Mouse (Mus musculus): ENCODE measurements at regions not wholly inside any gene's neighbourhood (a gene's known extent, or its start where the extent isn't known, plus 50 kb on each side); places are given as distances from the start of the nearest gene placed in this dataset.

DNA sequence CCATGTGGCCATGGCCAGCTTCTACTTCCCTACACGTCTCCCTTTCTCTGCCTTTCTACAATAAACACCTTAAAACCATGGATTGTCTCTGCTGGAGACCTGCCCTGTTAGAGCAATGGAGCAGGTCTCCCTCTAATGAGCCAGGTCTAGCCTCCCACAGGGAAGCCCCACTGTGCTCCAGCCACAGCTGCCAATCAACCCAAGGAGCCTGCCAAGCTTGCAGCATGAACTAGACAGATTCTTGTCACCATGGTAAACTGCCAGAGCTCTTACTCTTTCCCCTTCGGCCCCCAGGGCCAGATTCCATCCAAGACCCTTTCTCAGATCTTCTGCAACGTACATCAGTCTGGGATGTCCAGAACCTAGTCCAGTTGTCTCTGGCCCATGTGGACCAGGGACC lies 217.1 kb upstream of the Fam241a start:
- DNase-seq (ENCODE audit: low spot score), result no peak

DNA sequence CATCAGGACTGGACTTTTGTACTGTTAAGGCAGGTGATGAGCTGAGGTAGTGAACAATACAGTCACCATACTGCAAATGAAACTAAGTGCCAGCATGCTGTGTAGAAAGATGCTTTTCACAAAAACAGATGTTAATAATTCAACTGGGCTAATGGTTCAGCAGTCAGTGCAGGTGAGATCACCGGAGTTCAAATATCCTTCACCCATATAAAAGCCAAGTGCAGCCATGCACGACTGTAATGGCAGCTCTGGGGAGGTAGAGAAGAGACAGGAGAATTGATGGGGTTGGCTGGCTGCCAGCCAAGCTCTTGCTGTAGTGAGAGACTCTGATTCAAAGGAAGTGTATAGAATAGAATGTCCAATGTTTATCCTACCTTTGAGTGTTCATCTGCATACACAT lies 214.3 kb upstream of the Fam241a start:
- no peak for DNase-seq (ENCODE audit: low spot score)

DNA sequence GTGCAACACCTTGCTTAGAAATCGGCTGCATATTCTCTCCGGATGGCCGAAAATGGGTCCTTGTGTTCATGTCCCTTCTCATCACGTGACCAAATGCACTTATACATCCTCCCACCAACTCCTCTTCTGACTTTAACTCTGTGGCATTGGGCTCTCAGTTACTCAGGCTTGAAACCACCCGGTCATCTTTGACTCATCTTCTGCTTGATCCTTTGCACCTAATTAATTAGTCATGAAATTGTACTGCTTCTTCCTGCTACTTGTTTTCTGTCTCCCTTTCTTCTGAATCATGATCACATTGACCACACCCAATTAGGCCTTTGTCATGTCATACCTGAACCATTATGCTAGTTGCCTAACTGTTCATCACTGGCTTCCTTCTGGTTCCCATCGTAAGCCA lies 208.4 kb upstream of the Fam241a start:
- no peak for DNase-seq (ENCODE audit: low spot score)

DNA sequence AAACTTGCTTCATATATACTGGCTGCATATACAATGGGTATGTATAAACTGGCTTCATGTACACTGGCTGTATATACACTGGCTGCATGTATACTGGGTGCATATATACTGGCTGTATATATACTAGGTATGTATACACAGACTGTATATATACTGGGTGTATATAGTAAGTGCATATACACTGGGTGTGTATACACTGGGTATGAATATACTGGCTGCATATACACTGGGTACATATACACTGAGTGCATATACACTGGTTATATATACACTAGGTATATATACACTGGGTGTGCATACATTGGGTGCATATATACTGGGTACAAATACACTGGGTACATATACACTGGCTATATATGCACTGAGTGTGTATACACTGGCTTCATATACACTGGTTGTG lies 196.9 kb upstream of the Fam241a start:
- no peak for DNase-seq (ENCODE audit: low spot score)

DNA sequence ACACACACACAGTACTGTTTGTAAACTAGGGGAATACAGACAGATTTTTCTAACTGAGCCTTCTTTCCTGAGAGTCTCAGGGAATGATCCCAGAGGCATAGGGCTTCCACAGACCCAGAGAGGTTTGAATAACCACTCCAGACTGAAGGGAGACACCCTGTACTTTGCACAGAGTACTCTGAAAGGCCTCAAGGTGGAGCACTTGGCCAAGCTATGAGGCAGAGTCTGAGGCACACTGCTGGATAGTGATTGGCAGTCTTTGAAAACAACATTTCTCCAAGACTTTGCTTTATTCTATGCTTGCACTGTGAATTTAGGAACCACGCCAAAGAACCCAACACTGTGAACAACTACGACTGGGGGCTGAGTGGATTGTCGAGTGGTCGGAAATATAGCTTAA lies 192.1 kb upstream of the Fam241a start:
- DNase-seq (ENCODE audit: low spot score), result no peak

DNA sequence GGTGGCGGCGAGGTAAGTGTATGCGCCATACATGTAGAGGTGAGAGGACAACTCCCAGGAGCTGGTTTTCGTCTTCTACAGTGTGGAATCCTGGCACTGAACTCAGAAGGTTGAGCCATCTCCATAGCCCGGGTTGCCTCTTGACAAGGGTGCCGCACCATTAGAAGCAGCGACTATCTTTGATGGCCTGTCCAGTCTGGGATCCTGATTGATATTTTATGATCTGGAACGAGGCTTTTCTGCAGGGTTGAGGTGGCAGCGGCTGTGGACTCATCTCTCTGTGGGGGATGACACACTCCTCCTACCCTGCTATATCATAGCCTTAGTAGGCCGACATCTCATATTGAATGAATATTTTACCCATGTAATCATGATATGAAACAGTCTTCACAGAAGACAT lies 191.0 kb upstream of the Fam241a start:
- no peak for DNase-seq (ENCODE audit: low spot score)

DNA sequence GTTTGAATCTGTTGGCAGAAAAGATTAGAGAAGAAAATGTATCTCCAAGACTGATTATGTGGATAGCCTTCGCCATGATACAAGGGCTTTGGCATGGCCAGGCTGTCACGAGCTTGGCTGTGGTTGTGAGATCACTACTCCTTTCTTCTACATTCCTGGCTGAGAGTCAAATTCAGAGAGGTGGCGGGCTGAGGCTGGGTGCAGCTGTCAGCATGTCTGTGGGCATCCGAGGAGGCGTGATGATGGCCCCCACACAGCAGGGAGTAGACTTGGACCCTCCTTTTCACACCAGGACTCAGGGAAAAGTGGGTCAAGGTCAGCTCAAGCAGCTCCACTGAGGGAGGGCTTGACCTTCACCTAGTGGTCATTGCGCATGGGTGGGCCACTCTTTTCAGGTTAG lies 186.3 kb upstream of the Fam241a start:
- no peak for DNase-seq (ENCODE audit: low spot score)

DNA sequence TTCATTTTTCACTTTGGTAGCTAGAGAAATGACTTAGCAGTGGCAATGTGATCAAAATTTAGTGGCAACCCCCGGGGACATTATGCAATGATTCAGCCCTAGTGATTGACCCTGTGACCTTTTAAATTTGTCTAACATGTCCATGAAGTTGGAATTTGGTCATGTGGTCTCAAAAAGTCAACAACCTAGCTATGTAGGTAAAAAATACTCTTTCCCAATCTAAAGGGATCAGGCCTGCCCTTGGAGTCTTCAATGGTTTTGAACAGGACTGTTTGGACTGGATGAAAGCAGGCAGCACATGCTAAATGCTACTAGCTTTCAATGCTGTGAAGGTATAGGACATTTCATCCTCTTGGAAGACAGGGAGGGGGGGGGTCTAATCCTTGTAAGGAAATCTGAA lies 185.3 kb upstream of the Fam241a start:
- DNase-seq (ENCODE audit: low spot score), result no peak

DNA sequence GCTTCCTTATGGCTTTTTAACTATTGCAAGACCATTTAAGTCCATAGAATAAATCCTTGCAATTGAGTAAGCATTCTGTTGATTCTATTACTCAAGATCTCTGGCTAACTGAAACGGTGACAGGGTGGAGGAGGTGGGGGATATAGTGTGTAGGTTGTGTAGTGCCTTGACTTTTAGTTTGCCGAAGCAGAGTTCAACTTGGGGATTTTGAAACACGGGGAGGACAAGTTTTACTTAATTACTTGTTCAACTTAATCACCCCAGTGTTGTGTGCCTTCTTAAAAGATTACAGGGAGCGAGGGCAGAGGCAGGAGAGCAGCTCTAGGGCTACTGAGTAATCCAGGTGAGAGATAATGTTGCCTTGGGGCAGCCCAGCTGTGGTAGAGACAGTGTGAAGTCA lies 171.7 kb upstream of the Fam241a start:
- no peak for DNase-seq (ENCODE audit: low spot score)

DNA sequence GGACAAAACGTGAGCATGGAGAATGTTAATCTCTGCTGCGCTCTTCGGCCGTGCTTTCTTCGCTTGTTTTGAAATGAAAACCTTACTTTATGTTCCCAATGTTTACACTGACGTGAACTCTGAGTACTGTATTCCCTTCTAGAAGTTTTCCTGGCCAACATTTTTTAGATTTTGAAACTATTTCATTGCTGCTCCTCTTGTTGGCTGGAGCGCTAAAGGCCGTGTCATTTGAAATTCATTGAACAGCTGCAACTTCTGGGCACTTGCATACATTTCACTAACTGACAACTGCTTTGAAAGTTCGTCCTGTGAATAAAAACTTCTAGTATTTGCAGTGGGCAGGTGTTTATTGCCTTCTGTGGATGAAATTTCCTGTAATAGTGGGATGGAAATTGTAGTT lies 157.9 kb upstream of the Fam241a start:
- DNase-seq (ENCODE audit: low spot score), result no peak

DNA sequence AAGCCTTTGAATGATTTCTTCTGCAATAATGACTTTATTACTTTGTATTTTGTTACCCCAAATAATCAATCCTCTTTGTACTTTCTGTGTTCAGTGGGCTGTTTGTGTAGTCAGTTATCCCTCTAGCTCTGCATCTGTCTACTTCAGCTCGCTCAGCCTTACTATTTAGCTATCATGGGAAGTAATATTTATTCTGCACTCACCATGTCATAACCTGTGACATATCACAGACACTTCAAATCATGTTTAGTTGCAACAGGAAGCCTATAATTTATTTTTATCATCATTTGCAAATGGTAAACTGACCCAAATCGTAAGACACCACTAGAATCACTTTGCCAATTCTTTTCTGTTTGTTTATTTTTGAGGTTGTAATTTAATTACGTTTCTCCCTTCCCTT lies 147.6 kb upstream of the Fam241a start:
- DNase-seq (ENCODE audit: low spot score), result no peak

DNA sequence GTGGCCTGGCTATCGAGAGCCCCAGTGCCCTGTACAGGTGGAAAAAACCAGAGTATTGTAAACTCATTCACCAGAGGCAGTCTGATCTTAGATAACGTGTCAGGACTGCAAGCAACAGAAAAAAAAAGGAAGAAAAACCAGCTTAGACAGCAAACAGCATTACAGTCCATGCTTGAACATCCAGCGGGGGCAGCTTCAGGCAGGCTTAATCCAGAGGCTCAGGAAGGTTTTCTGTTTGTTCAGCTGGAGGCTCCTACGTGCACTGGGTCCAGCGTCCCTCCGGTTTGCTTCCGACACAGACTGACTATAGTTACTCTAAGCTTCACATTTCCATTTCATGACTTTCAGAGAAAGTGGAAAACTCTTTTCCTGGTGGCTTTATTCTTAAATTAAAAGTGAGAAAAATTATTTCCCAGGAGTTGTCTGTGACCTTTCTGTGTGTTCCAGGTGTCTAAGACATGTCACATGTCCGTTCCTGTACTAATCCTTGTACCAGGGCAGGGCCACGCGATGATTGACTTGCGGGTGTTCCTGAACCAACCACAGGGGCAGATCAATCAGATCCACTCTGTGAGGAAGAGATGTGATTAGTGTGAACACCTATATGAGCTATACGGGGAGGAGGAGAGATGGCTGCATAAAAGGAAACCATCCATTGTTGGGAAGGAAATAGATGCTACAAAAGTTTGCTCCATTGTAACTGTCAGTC lies 144.4 kb upstream of the Fam241a start:
- no peak for DNase-seq (ENCODE audit: low spot score)

DNA sequence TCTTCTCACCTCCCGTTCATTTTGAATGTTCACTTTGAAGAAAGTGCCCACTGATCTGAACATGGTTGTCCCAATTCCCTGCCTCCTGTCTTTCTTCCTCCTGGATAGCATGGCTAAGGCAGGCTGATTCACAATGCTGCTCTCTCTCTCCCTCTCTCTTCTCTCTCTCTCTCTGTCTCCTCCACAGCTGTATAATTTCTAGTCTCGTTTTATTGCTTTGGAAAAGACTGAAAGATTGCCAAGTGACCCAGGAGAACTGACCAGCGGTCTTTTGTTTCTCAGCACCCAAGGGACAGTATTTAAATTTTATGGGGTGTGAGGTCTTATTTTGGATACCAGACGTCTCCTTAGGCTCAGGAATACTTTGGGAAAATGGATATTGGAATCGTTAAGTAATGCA lies 143.1 kb upstream of the Fam241a start:
- no peak for DNase-seq (ENCODE audit: low spot score)

DNA sequence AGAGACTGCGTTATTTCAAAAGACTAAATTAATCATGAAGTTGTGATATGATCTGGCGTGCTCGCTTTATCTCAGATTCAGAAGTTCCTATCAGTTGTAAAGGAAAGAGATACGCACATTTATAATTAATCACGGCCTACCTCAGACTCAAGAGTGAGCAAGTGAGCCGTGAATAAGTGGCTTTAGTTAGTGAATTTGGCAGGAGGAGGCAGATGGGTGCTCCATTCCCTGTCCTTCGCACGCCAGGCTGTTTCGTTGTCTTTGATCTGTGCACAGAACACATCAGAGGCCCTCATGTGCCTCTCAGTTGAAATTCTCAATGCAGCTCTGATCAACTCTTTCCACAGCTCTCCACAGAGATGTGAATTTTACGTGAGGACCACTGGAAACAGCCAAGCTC lies 140.4 kb upstream of the Fam241a start:
- no peak for DNase-seq (ENCODE audit: low spot score)

DNA sequence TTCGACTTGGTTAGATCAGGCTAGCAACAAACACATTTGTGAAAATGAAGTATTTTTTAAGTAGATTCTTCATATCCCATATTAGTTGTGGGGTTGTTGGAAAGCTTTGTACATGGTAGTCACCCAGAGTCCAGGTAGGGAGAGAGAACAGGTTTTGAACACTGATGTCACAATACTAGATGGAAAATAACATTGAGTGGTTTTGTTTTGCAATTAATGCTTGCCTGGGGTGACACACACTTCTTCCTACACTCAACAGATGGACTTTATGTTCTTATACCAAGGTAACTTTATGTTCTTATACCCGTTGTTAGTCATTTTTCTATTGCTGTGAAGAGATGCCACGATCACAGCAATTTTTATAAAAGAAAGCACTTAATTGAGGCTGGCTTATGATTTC lies 134.2 kb upstream of the Fam241a start:
- no peak for DNase-seq (ENCODE audit: low spot score)

DNA sequence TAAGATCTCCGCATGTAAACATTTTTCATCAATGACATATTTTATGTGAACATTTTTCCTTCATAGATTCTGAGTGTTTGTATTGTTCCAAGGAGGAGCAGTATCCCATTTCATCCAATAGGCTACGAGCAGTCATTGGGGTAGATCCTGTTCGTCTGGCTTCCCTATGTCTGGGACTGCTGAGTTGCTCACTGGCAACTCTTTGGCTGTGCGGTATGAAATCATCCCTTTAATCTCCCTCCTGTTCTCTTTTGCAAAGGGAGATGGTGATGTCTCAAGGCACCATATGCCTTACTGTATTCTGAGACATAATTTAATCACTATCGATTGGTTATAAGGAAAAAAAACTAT lies 133.4 kb upstream of the Fam241a start:
- DNase-seq (ENCODE audit: low spot score), result no peak

DNA sequence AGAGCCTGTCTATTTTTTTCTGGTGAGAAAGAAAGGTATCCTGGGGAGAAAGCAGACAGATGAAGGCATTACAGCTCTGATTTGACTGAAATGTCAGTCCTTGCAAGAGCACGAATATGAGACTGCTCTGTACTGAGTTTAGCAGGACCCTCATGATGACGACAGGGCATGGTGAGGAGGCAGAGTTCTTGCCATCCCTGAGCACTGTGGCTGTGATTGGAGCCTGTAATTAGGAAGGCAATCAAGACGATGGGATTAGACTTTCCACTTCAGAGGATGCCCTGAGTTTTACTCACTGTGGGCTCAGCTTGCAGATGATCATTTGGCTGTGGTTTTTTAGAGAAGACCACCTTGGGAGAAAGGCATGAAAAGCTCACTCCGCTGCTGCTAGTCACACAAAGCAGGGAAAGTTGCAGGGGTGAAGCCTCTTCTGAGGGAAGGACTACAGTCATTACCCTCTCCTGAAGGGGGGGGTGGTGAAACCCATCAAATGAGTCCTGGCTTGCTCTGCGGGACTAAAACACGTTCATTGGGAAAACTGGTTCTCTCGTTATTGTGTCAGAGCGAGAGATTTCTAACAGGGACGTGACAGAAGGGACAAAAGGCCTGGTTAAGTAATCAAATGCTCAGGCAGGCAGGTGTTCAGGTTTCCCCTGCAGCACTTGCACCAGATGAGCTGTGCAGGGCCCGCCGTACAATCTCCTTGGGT lies 132.9 kb upstream of the Fam241a start:
- DNase-seq (ENCODE audit: low spot score), result no peak

DNA sequence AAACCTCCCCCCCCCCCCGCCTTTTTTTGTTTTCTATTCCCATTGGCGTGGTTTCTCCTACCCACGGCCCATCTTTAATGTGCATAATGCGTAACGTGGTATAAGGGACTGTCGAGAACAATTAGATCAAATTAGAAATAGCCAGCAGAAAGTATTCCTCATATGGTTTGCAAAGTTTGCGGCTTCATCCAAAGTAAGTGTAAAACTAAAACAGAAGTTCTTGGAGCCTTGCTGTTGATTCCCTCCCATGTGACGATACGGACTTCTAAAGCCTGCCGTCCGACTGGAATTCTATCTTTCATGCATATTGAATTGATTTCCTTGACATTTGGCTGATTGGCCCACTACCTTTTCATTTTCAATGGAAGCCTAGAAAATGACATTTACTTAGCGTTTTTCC lies 128.7 kb upstream of the Fam241a start:
- no peak for DNase-seq (ENCODE audit: low spot score)

DNA sequence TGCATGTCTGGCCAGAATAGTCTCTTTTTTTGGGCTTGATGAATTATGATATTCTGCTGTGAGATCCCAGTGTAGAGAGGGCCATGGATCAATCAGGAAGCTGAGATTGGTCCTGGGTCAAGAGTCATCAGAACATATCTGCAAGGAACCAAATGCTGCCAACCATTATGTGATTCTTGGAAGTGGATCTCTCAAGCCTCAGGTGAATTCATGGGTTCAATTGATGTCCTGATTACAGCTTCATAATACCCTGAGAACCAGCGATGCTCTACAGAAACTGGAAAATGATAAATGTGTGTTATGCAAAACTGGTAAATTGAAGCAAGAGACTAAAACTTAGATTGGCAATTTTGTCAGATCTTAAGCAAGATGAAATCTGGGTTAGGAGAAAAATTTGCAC lies 118.8 kb upstream of the Fam241a start:
- no peak for DNase-seq (ENCODE audit: low spot score)

DNA sequence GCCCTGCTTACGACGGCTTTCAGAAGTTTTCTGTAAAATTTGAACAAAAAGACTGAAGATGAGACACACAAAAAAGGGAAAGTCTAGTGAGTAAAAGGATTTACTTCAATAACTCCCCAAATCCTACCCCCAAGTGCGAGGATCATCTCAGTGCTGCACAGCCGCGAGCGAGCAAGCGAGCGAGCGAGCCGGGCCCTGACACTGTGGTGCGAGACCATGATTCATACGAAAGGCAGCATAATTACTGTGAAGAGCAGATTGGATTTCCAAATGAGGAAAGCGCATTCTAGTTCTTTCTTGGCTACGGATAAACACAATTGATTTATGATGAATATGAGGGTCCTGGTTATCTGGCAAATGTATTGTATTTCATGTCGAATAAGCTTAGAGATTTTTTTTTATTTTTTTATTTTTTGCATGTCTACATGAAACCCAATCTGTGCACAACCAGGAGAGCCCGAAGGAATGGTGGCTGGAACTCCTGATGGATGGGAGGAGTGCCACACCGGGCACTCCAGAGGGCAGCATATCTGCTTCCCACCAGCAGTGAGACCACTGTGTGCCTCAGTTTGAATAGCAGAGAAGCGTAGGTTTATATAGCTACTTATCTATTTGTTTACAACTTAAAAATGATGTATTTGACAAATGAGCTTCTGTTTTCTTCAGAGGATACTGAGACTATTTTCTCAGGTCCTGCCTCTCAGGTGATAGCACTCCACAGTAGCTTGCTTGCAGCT lies 106.9 kb upstream of the Fam241a start:
- DNase-seq (ENCODE audit: low spot score), result no peak

DNA sequence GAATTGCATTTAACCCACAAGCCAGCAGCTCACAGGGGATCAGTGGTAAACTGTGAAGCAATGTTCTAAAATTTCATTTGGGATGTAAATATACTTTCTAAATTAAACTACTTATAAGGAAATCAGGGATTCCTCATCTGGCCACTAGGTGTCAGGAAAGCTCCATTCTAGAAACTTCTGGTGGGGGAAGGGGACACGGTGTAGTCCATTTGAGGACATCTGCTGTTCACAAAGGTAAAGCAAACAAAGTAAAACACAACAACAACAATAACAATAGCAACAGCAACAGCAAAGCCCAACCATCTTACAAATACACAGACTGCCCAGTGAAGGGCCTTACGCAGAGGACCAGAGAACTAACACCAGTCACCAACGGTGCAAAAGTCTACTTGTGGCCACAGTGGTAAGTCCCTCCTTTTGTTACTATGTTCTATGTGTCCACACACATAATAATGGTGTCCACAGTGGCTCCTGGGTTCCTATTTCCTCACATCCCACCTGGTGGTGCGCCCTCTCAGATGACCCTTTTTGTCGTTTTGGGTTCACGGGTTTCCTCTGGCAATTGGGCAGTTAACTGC lies 105.9 kb upstream of the Fam241a start:
- DNase-seq (ENCODE audit: low spot score), result no peak

DNA sequence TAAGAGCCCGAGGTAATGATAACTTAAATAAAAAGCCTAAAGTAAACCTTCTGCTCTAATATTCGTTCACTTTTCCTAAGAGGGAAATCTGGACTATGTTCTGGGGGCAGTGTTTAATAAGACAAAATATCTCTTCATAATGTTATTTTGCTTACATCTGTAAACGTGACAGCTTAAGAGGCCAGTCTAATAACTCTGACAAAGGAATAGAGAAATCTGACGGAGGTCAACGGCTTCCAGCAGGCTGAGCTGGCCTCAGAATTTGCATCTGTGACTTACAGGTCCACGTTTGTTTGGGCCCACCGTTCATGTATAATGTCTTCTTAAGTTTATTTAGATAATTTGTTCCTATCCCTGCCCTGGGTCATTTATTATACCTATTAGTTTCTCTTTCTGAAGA lies 99.6 kb upstream of the Fam241a start:
- DNase-seq (ENCODE audit: low spot score), result no peak

DNA sequence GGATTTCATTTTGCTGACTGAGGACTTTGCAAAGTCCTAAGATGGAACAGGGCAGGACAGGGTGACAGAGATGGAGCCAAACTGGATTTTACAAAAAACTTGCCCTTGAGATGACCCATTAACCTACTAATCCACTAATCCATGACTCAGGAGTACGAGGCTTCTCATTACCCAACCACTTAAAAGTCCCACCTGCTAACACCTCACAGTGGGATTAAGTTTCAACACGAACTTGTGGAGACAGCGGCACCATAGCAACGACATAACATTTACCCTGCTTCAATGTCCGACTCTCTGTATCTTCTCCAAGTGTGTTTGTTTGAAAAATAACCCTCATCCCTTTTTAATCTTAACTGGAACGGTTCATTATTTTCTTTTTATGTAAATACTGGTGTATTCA lies 91.5 kb upstream of the Fam241a start:
- no peak for DNase-seq (ENCODE audit: low spot score)

All from ovary, postnatal 10 days (tissue).